Mouse (Mus musculus) MN1 (cell line): ENCODE data around the gene Usp36.

Experiments used
- DNase-seq: peaks from one replicate; pipeline ENCODE4 v3.0.0-alpha.2; 2016; ENCODE audit warnings: low spot score

Gene Usp36

GRCm38 (mm10) chr11:118298810-118299209 lies 8.8 kb upstream of the Usp36 start:
- no peak for DNase-seq

- no peak for DNase-seq
These were observed 7.9 kb upstream of the Usp36 start for GRCm38 (mm10) chr11:118297967-118298366.

GRCm38 (mm10) chr11:118295026-118295425 lies 5.0 kb upstream of the Usp36 start:
- DNase-seq: no peak

GRCm38 (mm10) chr11:118292671-118293070 lies 2.6 kb upstream of the Usp36 start:
- DNase-seq: no peak

- DNase-seq: peak; percentile 67
These were observed 482 bp downstream of the Usp36 start for GRCm38 (mm10) chr11:118289562-118289961.

- DNase-seq: peak; percentile 66
These were observed 970 bp downstream of the Usp36 start for GRCm38 (mm10) chr11:118289037-118289511.

GRCm38 (mm10) chr11:118287573-118287972 lies 2.5 kb downstream of the Usp36 start:
- DNase-seq: no peak

GRCm38 (mm10) chr11:118286434-118286833 lies 3.6 kb downstream of the Usp36 start:
- DNase-seq: no peak

GRCm38 (mm10) chr11:118285791-118286190 lies 4.3 kb downstream of the Usp36 start:
- no peak for DNase-seq

- no peak for DNase-seq
These were observed 9.8 kb downstream of the Usp36 start for GRCm38 (mm10) chr11:118280218-118280617.

- no peak for DNase-seq
These were observed 13.7 kb downstream of the Usp36 start for GRCm38 (mm10) chr11:118276328-118276727.

- no peak for DNase-seq
These were observed 15.0 kb downstream of the Usp36 start for GRCm38 (mm10) chr11:118275092-118275491.

- DNase-seq: no peak
These were observed 20.2 kb downstream of the Usp36 start for GRCm38 (mm10) chr11:118269827-118270226.

- no peak for DNase-seq
These were observed 23.4 kb downstream of the Usp36 start for GRCm38 (mm10) chr11:118266666-118267046.

- no peak for DNase-seq
These were observed 23.9 kb downstream of the Usp36 start for GRCm38 (mm10) chr11:118266044-118266665.

- no peak for DNase-seq
These were observed 24.4 kb downstream of the Usp36 start for GRCm38 (mm10) chr11:118265621-118266020.

GRCm38 (mm10) chr11:118263146-118263545 lies 26.9 kb downstream of the Usp36 start:
- no peak for DNase-seq

- DNase-seq: no peak
These were observed 30.0 kb downstream of the Usp36 start for GRCm38 (mm10) chr11:118260081-118260480.

GRCm38 (mm10) chr11:118259580-118259979 lies 30.5 kb downstream of the Usp36 start:
- no peak for DNase-seq

- DNase-seq: no peak
These were observed 33.7 kb downstream of the Usp36 start for GRCm38 (mm10) chr11:118256371-118256770.

GRCm38 (mm10) chr11:118254159-118254951 lies 35.7 kb downstream of the Usp36 start:
- peak; percentile 74 for DNase-seq

GRCm38 (mm10) chr11:118253447-118254158 lies 36.4 kb downstream of the Usp36 start:
- no peak for DNase-seq

- DNase-seq: peak; percentile 65
These were observed 41.0 kb downstream of the Usp36 start for GRCm38 (mm10) chr11:118249012-118249383.
